Mouse (Mus musculus): ENCODE data around the gene Cldn8. TPM values are rescaled to one million over a fixed set of nuclear protein-coding genes. Genes with fewer than 3 reads are reported as not detected.
A peak's percentile ranks its signal among the peaks of the same experiment; 100 is the strongest.

Cldn8 gene
- polyA plus RNA-seq, 2 experiments = 0.02 to 0.06 TPM

DNA sequence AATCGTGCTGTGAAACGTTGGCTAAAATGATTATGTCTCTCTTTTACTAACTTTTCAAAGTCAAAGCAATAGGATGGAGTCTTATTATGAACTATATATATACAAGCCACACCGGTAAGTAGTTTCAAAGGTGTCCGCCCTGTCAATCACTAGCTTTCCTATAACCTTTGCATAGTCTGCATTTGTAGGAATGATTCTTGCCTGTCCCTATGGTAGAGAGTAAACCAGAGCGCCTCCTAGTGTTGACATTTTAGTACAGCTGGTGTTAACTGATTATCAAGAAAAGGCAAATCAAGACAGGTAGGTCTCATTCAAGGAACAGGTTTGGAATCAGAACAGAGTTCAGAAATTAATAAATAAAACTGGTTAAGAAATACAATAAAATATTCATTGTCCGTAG, 20.5 kb downstream of the Cldn8 start:
- 40% methylated on average over 6 of the region's 6 CpGs for WGBS (ENCODE audit: insufficient replicate concordance)
- DNase-seq (ENCODE audit: low read depth in 3 of 3, low spot score in 3 of 3) = peak in 1 of 3 experiments; percentile 1
- Histone ChIP-seq H3K27ac (no peak overlapping the region), H3K36me3 (replicated peaks; ENCODE audit: control insufficient read depth, insufficient read depth, low read depth) (no peaks in the 10 kb centered on the region), H3K9me3 (ENCODE audit: control insufficient read depth, low read length) (no peaks in the 10 kb centered on the region), H3K27me3 (ENCODE audit: control insufficient read depth, insufficient read depth, low read length) (no peaks in the 10 kb centered on the region), H3K4me1 (replicated peaks; ENCODE audit: control insufficient read depth in 2 of 2, insufficient read depth in 2 of 2, low read length in 1 of 2) (no peaks in the 10 kb centered on the region; a peak in 1 of 4 replicates), H3K4me2 (ENCODE audit: low read depth) (no peak overlapping the region), H3K9ac (replicated peaks) (no peak overlapping the region), H3K4me3 (ENCODE audit: insufficient read depth in 1 of 2, low read depth in 2 of 2, low read length in 2 of 2) (no peak overlapping the region)
- TF ChIP-seq CTCF (IDR thresholded peaks at IDR 0.05; ENCODE audit: low read depth) (peak; percentile 32; the same call in 1 of the 2 replicates), EP300 (IDR thresholded peaks at IDR 0.05; ENCODE audit: low read depth) (no peak)
- ATAC-seq (ENCODE audit: insufficient read depth) = no peak

DNA sequence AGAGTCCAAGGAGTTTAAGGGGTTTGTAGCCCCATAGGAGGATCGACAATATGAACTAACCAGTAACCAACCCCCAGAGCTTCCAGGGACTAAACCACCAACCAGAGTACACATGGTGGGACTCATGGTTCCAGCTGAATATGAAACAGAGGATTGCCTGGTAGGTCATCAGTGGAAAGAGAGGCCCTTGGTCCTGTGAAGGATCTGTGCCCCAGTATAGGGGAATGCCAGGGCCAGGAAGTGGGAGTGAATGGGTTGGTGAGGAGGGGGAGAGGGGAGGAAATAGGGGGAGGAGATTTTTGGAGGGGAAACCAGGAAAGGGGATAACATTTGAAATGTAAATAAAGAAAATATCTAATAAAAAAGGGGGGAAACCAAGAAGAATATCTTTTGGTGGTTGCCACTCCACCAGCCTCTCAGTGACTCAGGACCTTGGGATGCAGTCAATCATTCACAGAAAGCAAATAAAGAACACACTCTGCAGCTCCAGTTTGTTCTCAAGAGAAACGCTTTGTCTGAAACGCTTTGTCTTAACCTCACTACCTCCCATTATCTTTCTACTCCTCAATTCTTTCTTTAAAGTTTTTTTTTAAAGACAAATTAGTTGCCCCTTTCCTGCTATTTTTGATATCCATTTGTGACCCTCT, 23.0 kb downstream of the Cldn8 start:
- 37% methylated on average over 3 of the region's 3 CpGs for WGBS (ENCODE audit: insufficient replicate concordance)
- Histone ChIP-seq H3K4me1 (replicated peaks; ENCODE audit: control insufficient read depth in 2 of 2, insufficient read depth in 2 of 2, low read length in 1 of 2) (no peaks in the 10 kb centered on the region; a peak in 1 of 4 replicates), H3K27ac (no peak overlapping the region), H3K4me3 (ENCODE audit: insufficient read depth in 1 of 2, low read depth in 2 of 2, low read length in 2 of 2) (no peak overlapping the region), H3K9ac (replicated peaks) (no peak overlapping the region), H3K9me3 (ENCODE audit: control insufficient read depth, low read length) (no peaks in the 10 kb centered on the region), H3K4me2 (ENCODE audit: low read depth) (no peak overlapping the region), H3K36me3 (replicated peaks; ENCODE audit: control insufficient read depth, insufficient read depth, low read depth) (no peaks in the 10 kb centered on the region), H3K27me3 (ENCODE audit: control insufficient read depth, insufficient read depth, low read length) (no peaks in the 10 kb centered on the region)
- no peak for DNase-seq (ENCODE audit: low read depth in 3 of 3, low spot score in 3 of 3)
- no peak for ATAC-seq (ENCODE audit: insufficient read depth)
- TF ChIP-seq EP300 (IDR thresholded peaks at IDR 0.05; ENCODE audit: low read depth) (no peak), CTCF (IDR thresholded peaks at IDR 0.05; ENCODE audit: low read depth) (no peak)

DNA sequence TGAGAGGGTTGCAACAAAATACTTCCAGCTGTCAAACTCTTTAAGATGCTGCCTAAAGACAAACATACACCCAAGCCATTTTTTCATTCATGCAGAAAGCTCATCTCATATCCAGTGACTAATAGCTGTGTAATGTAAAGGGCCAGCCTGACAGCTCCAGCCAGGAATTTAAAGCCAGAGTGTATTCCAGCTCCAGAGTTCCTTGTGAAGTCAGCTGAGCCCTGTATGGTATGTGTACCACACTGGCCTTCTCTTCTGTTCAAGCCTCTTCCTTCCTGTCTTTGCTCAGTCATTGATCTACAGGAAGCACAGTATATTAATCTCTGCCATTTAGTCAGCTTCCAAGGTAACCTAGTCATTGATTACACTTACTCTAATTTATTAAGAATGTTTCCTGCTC, 51.6 kb downstream of the Cldn8 start:
- Histone ChIP-seq H3K36me3 (replicated peaks; ENCODE audit: control insufficient read depth, insufficient read depth, low read depth) (no peaks in the 10 kb centered on the region), H3K4me3 (ENCODE audit: insufficient read depth in 1 of 2, low read depth in 2 of 2, low read length in 2 of 2) (no peak overlapping the region), H3K27ac (no peak overlapping the region), H3K4me2 (ENCODE audit: low read depth) (no peak overlapping the region), H3K27me3 (ENCODE audit: control insufficient read depth, insufficient read depth, low read length) (no peaks in the 10 kb centered on the region), H3K9ac (replicated peaks) (no peak overlapping the region), H3K9me3 (ENCODE audit: control insufficient read depth, low read length) (no peaks in the 10 kb centered on the region), H3K4me1 (replicated peaks; ENCODE audit: control insufficient read depth in 2 of 2, insufficient read depth in 2 of 2, low read length in 1 of 2) (no peaks in the 10 kb centered on the region)
- ATAC-seq (ENCODE audit: insufficient read depth) (no peak), DNase-seq (ENCODE audit: low read depth in 3 of 3, low spot score in 3 of 3) (no peak)
- TF ChIP-seq CTCF (IDR thresholded peaks at IDR 0.05; ENCODE audit: low read depth) = no peak
- no peak for TF ChIP-seq EP300 (IDR thresholded peaks at IDR 0.05; ENCODE audit: low read depth)

Other genes starting within 250 kb of the Cldn8 start
- gene Cldn17, start 56.2 kb downstream of the Cldn8 start, polyA plus RNA-seq (2012; rRNA removed) = not detected in 2 replicates
- gene Cldn17, start 56.2 kb downstream of the Cldn8 start, polyA plus RNA-seq (2014; fragmentation: Nextera tagmentation; extraction: Ambion mirVana) = not detected in 2 replicates
- not detected in 2 replicates for gene Krtap24-1, start 49.1 kb upstream of the Cldn8 start, polyA plus RNA-seq (2012; rRNA removed)
- not detected in 2 replicates for gene Krtap24-1, start 49.1 kb upstream of the Cldn8 start, polyA plus RNA-seq (2014; fragmentation: Nextera tagmentation; extraction: Ambion mirVana)
- not detected in 2 replicates for gene 2310079G19Rik, start 64.5 kb upstream of the Cldn8 start, polyA plus RNA-seq (2012; rRNA removed)
- gene 2310079G19Rik, start 64.5 kb upstream of the Cldn8 start, polyA plus RNA-seq (2014; fragmentation: Nextera tagmentation; extraction: Ambion mirVana) = not detected in 2 replicates
- gene Krtap26-1, start 84.6 kb upstream of the Cldn8 start, polyA plus RNA-seq (2012; rRNA removed) = not detected in 2 replicates
- gene Krtap26-1, start 84.6 kb upstream of the Cldn8 start, polyA plus RNA-seq (2014; fragmentation: Nextera tagmentation; extraction: Ambion mirVana) = not detected in 2 replicates
- not detected in 2 replicates for gene Krtap27-1, start 108.5 kb upstream of the Cldn8 start, polyA plus RNA-seq (2012; rRNA removed)
- not detected in 2 replicates for gene Krtap27-1, start 108.5 kb upstream of the Cldn8 start, polyA plus RNA-seq (2014; fragmentation: Nextera tagmentation; extraction: Ambion mirVana)
- not detected in 2 replicates for gene 2310061N02Rik, start 144.8 kb upstream of the Cldn8 start, polyA plus RNA-seq (2012; rRNA removed)
- not detected in 2 replicates for gene 2310061N02Rik, start 144.8 kb upstream of the Cldn8 start, polyA plus RNA-seq (2014; fragmentation: Nextera tagmentation; extraction: Ambion mirVana)
- gene Krtap13-1, start 165.7 kb upstream of the Cldn8 start, polyA plus RNA-seq (2012; rRNA removed) = not detected in 2 replicates
- gene Krtap13-1, start 165.7 kb upstream of the Cldn8 start, polyA plus RNA-seq (2014; fragmentation: Nextera tagmentation; extraction: Ambion mirVana) = not detected in 2 replicates
- gene Krtap13, start 188.5 kb upstream of the Cldn8 start, polyA plus RNA-seq (2012; rRNA removed) = not detected in 2 replicates
- gene Krtap13, start 188.5 kb upstream of the Cldn8 start, polyA plus RNA-seq (2014; fragmentation: Nextera tagmentation; extraction: Ambion mirVana) = not detected in 2 replicates
- not detected in 2 replicates for gene 2310034C09Rik, start 195.7 kb upstream of the Cldn8 start, polyA plus RNA-seq (2012; rRNA removed)
- not detected in 2 replicates for gene 2310034C09Rik, start 195.7 kb upstream of the Cldn8 start, polyA plus RNA-seq (2014; fragmentation: Nextera tagmentation; extraction: Ambion mirVana)
- not detected in 2 replicates for gene 2310057N15Rik, start 211.0 kb upstream of the Cldn8 start, polyA plus RNA-seq (2012; rRNA removed)
- gene 2310057N15Rik, start 211.0 kb upstream of the Cldn8 start, polyA plus RNA-seq (2014; fragmentation: Nextera tagmentation; extraction: Ambion mirVana) = not detected in 2 replicates
- not detected in 2 replicates for gene Gm5965, start 214.7 kb upstream of the Cldn8 start, polyA plus RNA-seq (2012; rRNA removed)
- gene Gm5965, start 214.7 kb upstream of the Cldn8 start, polyA plus RNA-seq (2014; fragmentation: Nextera tagmentation; extraction: Ambion mirVana) = not detected in 2 replicates
- not detected in 2 replicates for gene Gm20741, start 249.0 kb upstream of the Cldn8 start, polyA plus RNA-seq (2012; rRNA removed)
- not detected in 2 replicates for gene Gm20741, start 249.0 kb upstream of the Cldn8 start, polyA plus RNA-seq (2014; fragmentation: Nextera tagmentation; extraction: Ambion mirVana)